Mouse (Mus musculus) neural tube, embryonic 11.5 days (tissue): ENCODE data around the gene Gm42906. TPM values are rescaled to one million over a fixed set of nuclear protein-coding genes. Genes with fewer than 3 reads are reported as not detected.

ENCODE experiments used
- ATAC-seq: fragments of 200-750 bp; cut with Nextera tagmentation; 2 replicates; pipeline ENCODE4 v1.8.0; 2017; ENCODE audit warnings: moderate number of reproducible peaks, mild to moderate bottlenecking, moderate TSS enrichment, moderate library complexity; ENCODE audit not compliant: insufficient read depth, low FRiP score, low TSS enrichment
- DNase-seq: peaks from one replicate; pipeline ENCODE4 v3.0.0-alpha.2; 2015; ENCODE audit warnings: low spot score
- H3K27ac ChIP-seq: fragments of 300-500 bp; sonication (generic); 2 replicates; pipeline ENCODE4 v1.5.1; 2014; ENCODE audit warnings: low read depth, mild to moderate bottlenecking, low read length
- H3K27me3 ChIP-seq: fragments of 300-500 bp; sonication (generic); 2 replicates; pipeline ENCODE4 v1.6.1; 2014; ENCODE audit warnings: mild to moderate bottlenecking, low read length, mixed read lengths; ENCODE audit not compliant: control insufficient read depth, insufficient read depth
- H3K36me3 ChIP-seq: fragments of 300-500 bp; sonication (generic); 2 replicates; pipeline ENCODE4 v1.6.1; 2014; ENCODE audit warnings: mild to moderate bottlenecking, low read length, moderate library complexity, mixed read lengths; ENCODE audit not compliant: control insufficient read depth, insufficient read depth
- H3K4me1 ChIP-seq: fragments of 300-500 bp; sonication (generic); 2 replicates; pipeline ENCODE4 v1.6.1; 2014; ENCODE audit warnings: low read length, mixed read lengths; ENCODE audit not compliant: control insufficient read depth, insufficient read depth
- H3K4me2 ChIP-seq: fragments of 300-500 bp; sonication (generic); 2 replicates; pipeline ENCODE4 v1.6.1; 2014; ENCODE audit warnings: low read depth, mild to moderate bottlenecking, moderate library complexity
- H3K4me3 ChIP-seq: fragments of 300-500 bp; sonication (generic); 2 replicates; pipeline ENCODE4 v1.5.1; 2014; ENCODE audit warnings: low read depth, low read length
- H3K9ac ChIP-seq: fragments of 300-500 bp; sonication (generic); 2 replicates; pipeline ENCODE4 v1.6.1; 2014; ENCODE audit warnings: mild to moderate bottlenecking, low read length
- H3K9me3 ChIP-seq: fragments of 300-500 bp; sonication (generic); 2 replicates; pipeline ENCODE4 v1.6.1; 2016; ENCODE audit warnings: low read length; ENCODE audit not compliant: control insufficient read depth
- WGBS: fragments of 180-500 bp; shearing (Covaris S2); extraction: QIAGEN DNeasy Blood & Tissue Kit; methylation state at CpG from one replicate; pipeline ENCODE4 v1.1.7; 2014; 5-methylcytosine and 5-hydroxymethylcytosine counted together
- polyA plus RNA-seq: library from polyadenylated mRNA; unstranded; fragments of >200 nt; fragmentation: Nextera tagmentation; extraction: Ambion mirVana; gene quantifications from 2 replicates; pipeline ENCODE4 v1.2.1, GENCODE M21; 2014

Gene Gm42906
- polyA plus RNA-seq, 1 experiment from 2014 or later: not detected

- H3K9me3 ChIP-seq: no peaks in the 10 kb centered on the region
- no peak overlapping the region for H3K4me3 ChIP-seq
- 84% methylated on average over 4 of the region's 4 CpGs for WGBS
- H3K9ac ChIP-seq: no peak overlapping the region
- ATAC-seq (no peak), DNase-seq (no peak)
- H3K27ac ChIP-seq: no peak overlapping the region
- H3K4me2 ChIP-seq: no peak overlapping the region
- H3K36me3 ChIP-seq: no peaks in the 10 kb centered on the region
- no peaks in the 10 kb centered on the region for H3K27me3 ChIP-seq
- H3K4me1 ChIP-seq: 0 out of 2 replicates have a peak, but pooled peaks cover 3% of the 10 kb centered on the region
These were observed 401.9 kb downstream of the Gm42906 start for GRCm38 (mm10) chr5:151026069-151026468.

GRCm38 (mm10) chr5:151024483-151024882 lies 403.5 kb downstream of the Gm42906 start:
- Histone ChIP-seq H3K9me3 (no peaks in the 10 kb centered on the region), H3K36me3 (no peaks in the 10 kb centered on the region), H3K4me1 (0 out of 2 replicates have a peak, but pooled peaks cover 3% of the 10 kb centered on the region), H3K9ac (no peak overlapping the region), H3K27me3 (no peaks in the 10 kb centered on the region), H3K4me2 (no peak overlapping the region), H3K4me3 (no peak overlapping the region), H3K27ac (no peak overlapping the region)
- 72% methylated on average over 2 of the region's 2 CpGs for WGBS
- ATAC-seq (no peak), DNase-seq (no peak)

GRCm38 (mm10) chr5:151023461-151023860 lies 404.5 kb downstream of the Gm42906 start:
- DNase-seq: peak; percentile 26
- ATAC-seq: no peak
- Histone ChIP-seq H3K9ac (no peak overlapping the region), H3K4me2 (no peak overlapping the region), H3K4me1 (0 out of 2 replicates have a peak, but pooled peaks cover 3% of the 10 kb centered on the region), H3K36me3 (no peaks in the 10 kb centered on the region), H3K9me3 (no peaks in the 10 kb centered on the region), H3K27ac (no peak overlapping the region), H3K27me3 (no peaks in the 10 kb centered on the region), H3K4me3 (no peak overlapping the region)
- 12% methylated on average over 8 of the region's 8 CpGs for WGBS

GRCm38 (mm10) chr5:151022939-151023338 lies 405.0 kb downstream of the Gm42906 start:
- Histone ChIP-seq H3K4me1 (0 out of 2 replicates have a peak, but pooled peaks cover 3% of the 10 kb centered on the region), H3K4me3 (no peak overlapping the region), H3K27ac (no peak overlapping the region), H3K4me2 (no peak overlapping the region), H3K9ac (no peak overlapping the region), H3K36me3 (no peaks in the 10 kb centered on the region), H3K27me3 (no peaks in the 10 kb centered on the region), H3K9me3 (no peaks in the 10 kb centered on the region)
- WGBS: 23% methylated on average over 1 of the region's 1 CpGs
- DNase-seq (no peak), ATAC-seq (no peak)

GRCm38 (mm10) chr5:151022026-151022425 lies 405.9 kb downstream of the Gm42906 start:
- H3K4me2 ChIP-seq: no peak overlapping the region
- ATAC-seq (no peak), DNase-seq (no peak)
- no peaks in the 10 kb centered on the region for H3K27me3 ChIP-seq
- no peak overlapping the region for H3K9ac ChIP-seq
- WGBS: 80% methylated on average over 7 of the region's 7 CpGs
- no peak overlapping the region for H3K4me3 ChIP-seq
- H3K36me3 ChIP-seq: no peaks in the 10 kb centered on the region
- no peak overlapping the region for H3K27ac ChIP-seq
- 0 out of 2 replicates have a peak, but pooled peaks cover 3% of the 10 kb centered on the region for H3K4me1 ChIP-seq
- no peaks in the 10 kb centered on the region for H3K9me3 ChIP-seq

- Histone ChIP-seq H3K9ac (no peak overlapping the region), H3K27ac (no peak overlapping the region), H3K4me2 (no peak overlapping the region), H3K9me3 (no peaks in the 10 kb centered on the region), H3K36me3 (no peaks in the 10 kb centered on the region), H3K4me1 (0 out of 2 replicates have a peak, but pooled peaks cover 3% of the 10 kb centered on the region), H3K4me3 (no peak overlapping the region), H3K27me3 (no peaks in the 10 kb centered on the region)
- 82% methylated on average over 14 of the region's 14 CpGs for WGBS
- ATAC-seq: no peak
- no peak for DNase-seq
These were observed 407.1 kb downstream of the Gm42906 start for GRCm38 (mm10) chr5:151020831-151021230.

GRCm38 (mm10) chr5:151020031-151020820 lies 407.7 kb downstream of the Gm42906 start:
- Histone ChIP-seq H3K9ac (no peak overlapping the region), H3K27me3 (no peaks in the 10 kb centered on the region), H3K4me3 (no peak overlapping the region), H3K36me3 (no peaks in the 10 kb centered on the region), H3K9me3 (no peaks in the 10 kb centered on the region), H3K27ac (no peak overlapping the region), H3K4me1 (0 out of 2 replicates have a peak, but pooled peaks cover 3% of the 10 kb centered on the region), H3K4me2 (no peak overlapping the region)
- WGBS: 79% methylated on average over 13 of the region's 13 CpGs
- ATAC-seq: no peak
- DNase-seq: no peak

GRCm38 (mm10) chr5:151018959-151019358 lies 409.0 kb downstream of the Gm42906 start:
- 0 out of 2 replicates have a peak, but pooled peaks cover 3% of the 10 kb centered on the region for H3K4me1 ChIP-seq
- no peak overlapping the region for H3K4me3 ChIP-seq
- ATAC-seq (no peak), DNase-seq (no peak)
- H3K4me2 ChIP-seq: no peak overlapping the region
- 55% methylated on average over 5 of the region's 5 CpGs for WGBS
- H3K27ac ChIP-seq: no peak overlapping the region
- no peaks in the 10 kb centered on the region for H3K9me3 ChIP-seq
- no peak overlapping the region for H3K9ac ChIP-seq
- H3K27me3 ChIP-seq: no peaks in the 10 kb centered on the region
- no peaks in the 10 kb centered on the region for H3K36me3 ChIP-seq

GRCm38 (mm10) chr5:151018450-151018849 lies 409.5 kb downstream of the Gm42906 start:
- no peak overlapping the region for H3K27ac ChIP-seq
- WGBS: 76% methylated on average over 5 of the region's 5 CpGs
- no peak for ATAC-seq

More at GRCm38 (mm10) chr5:151018450-151018849, 409.5 kb downstream of the Gm42906 start:
- Histone ChIP-seq H3K9ac (no peak overlapping the region), H3K36me3 (no peaks in the 10 kb centered on the region), H3K27me3 (no peaks in the 10 kb centered on the region), H3K9me3 (no peaks in the 10 kb centered on the region), H3K4me2 (no peak overlapping the region), H3K4me1 (0 out of 2 replicates have a peak, but pooled peaks cover 3% of the 10 kb centered on the region), H3K4me3 (no peak overlapping the region)
- no peak for DNase-seq
